Mouse (Mus musculus): ENCODE data around the gene Tbc1d24.
A peak's percentile ranks its signal among the peaks of the same experiment; 100 is the strongest.

Gene Tbc1d24

GRCm38 (mm10) chr17:24173423-24173822 is 31.9 kb downstream of the Tbc1d24 start:
- peak; percentile 79 for DNase-seq (ENCODE audit: low spot score)

- no peak for DNase-seq (ENCODE audit: low spot score)
These were observed 33.6 kb downstream of the Tbc1d24 start for GRCm38 (mm10) chr17:24171738-24172137.

GRCm38 (mm10) chr17:24170729-24171128 is 34.6 kb downstream of the Tbc1d24 start:
- no peak for DNase-seq (ENCODE audit: low spot score)

- DNase-seq (ENCODE audit: low spot score), result no peak
These were observed 35.2 kb downstream of the Tbc1d24 start for GRCm38 (mm10) chr17:24170125-24170524.

GRCm38 (mm10) chr17:24169317-24170065 is 35.9 kb downstream of the Tbc1d24 start, which contains the start of gene Atp6v0c:
Atp6v0c (minus strand) TSS chr17:24169702.
- peak; percentile 98 for DNase-seq (ENCODE audit: low spot score)

GRCm38 (mm10) chr17:24168590-24169277 is 36.6 kb downstream of the Tbc1d24 start:
- no peak for DNase-seq (ENCODE audit: low spot score)

- DNase-seq (ENCODE audit: low spot score), result no peak
These were observed 37.4 kb downstream of the Tbc1d24 start for GRCm38 (mm10) chr17:24167891-24168505.

- DNase-seq (ENCODE audit: low spot score), result no peak
These were observed 38.2 kb downstream of the Tbc1d24 start for GRCm38 (mm10) chr17:24167120-24167519.

GRCm38 (mm10) chr17:24164566-24165259 is 40.6 kb downstream of the Tbc1d24 start:
- DNase-seq (ENCODE audit: low spot score), result no peak

- peak; percentile 96 for DNase-seq (ENCODE audit: low spot score)
These were observed 42.0 kb downstream of the Tbc1d24 start, which contains the start of gene Amdhd2 for GRCm38 (mm10) chr17:24163176-24163962. Amdhd2 (minus strand) TSS chr17:24163766.

- DNase-seq (ENCODE audit: low spot score), result no peak
These were observed 42.7 kb downstream of the Tbc1d24 start for GRCm38 (mm10) chr17:24162584-24163175.

- no peak for DNase-seq (ENCODE audit: low spot score)
These were observed 43.9 kb downstream of the Tbc1d24 start for GRCm38 (mm10) chr17:24161466-24161865.

GRCm38 (mm10) chr17:24157526-24157925 is 47.8 kb downstream of the Tbc1d24 start:
- DNase-seq (ENCODE audit: low spot score), result no peak

- no peak for DNase-seq (ENCODE audit: low spot score)
These were observed 48.2 kb downstream of the Tbc1d24 start for GRCm38 (mm10) chr17:24157121-24157520.

- no peak for DNase-seq (ENCODE audit: low spot score)
These were observed 49.0 kb downstream of the Tbc1d24 start for GRCm38 (mm10) chr17:24156394-24156793.

- no peak for DNase-seq (ENCODE audit: low spot score)
These were observed 49.6 kb downstream of the Tbc1d24 start for GRCm38 (mm10) chr17:24155742-24156141.

GRCm38 (mm10) chr17:24154463-24154862 is 50.9 kb downstream of the Tbc1d24 start:
- no peak for DNase-seq (ENCODE audit: low spot score)

- DNase-seq (ENCODE audit: low spot score), result peak; percentile 55
These were observed 53.3 kb downstream of the Tbc1d24 start for GRCm38 (mm10) chr17:24151890-24152563.

GRCm38 (mm10) chr17:24151382-24151781 is 54.0 kb downstream of the Tbc1d24 start:
- no peak for DNase-seq (ENCODE audit: low spot score)

GRCm38 (mm10) chr17:24150824-24151223 is 54.5 kb downstream of the Tbc1d24 start, which contains the start of gene Pdpk1:
Pdpk1 (minus strand) TSS chr17:24150924.
- no peak for DNase-seq (ENCODE audit: low spot score)
